Mouse (Mus musculus): ENCODE data around the gene Ovca2. TPM values are rescaled to one million over a fixed set of nuclear protein-coding genes. Genes with fewer than 3 reads are reported as not detected.

The Ovca2 gene
- polyA plus RNA-seq, 1 experiment = 20.8 TPM

DNA sequence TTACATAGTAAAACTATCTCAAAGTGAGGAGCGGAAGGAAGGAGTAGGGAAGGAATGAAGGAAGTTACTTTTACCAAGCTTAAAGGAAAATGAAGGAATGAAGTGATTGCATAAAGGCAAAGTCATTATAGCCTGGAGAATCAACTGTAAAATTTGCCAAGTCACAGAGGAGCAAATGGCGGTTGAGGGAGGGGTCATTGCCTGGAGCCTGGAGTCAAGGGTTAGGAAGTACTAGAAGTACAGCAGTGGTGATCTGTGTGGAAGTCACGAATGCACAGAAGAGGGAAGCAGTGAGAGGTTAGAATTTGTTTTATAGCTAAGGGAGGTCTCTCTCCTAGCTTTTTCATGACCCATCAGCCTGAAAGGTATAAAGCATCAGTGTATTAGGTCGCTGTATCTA lies 47.3 kb downstream of the Ovca2 start:
- Histone ChIP-seq H3K4me1 (ENCODE audit: control insufficient read depth, insufficient read depth, low read length) (no peaks in the 10 kb centered on the region), H3K27ac (ENCODE audit: control insufficient read depth, insufficient read depth, low read depth, low read length, poor library complexity) (no peak overlapping the region), H3K4me3 (replicated peaks; ENCODE audit: control insufficient read depth, low read depth, low read length) (no peak overlapping the region)
- 50% methylated on average over 4 of the region's 4 CpGs for WGBS
- TF ChIP-seq POLR2A (IDR thresholded peaks at IDR 0.05; ENCODE audit: borderline replicate concordance, control insufficient read depth, low read depth, low read length) (no peak), CTCF (IDR thresholded peaks at IDR 0.05; ENCODE audit: control insufficient read depth, insufficient read depth, low read length) (no peak)

DNA sequence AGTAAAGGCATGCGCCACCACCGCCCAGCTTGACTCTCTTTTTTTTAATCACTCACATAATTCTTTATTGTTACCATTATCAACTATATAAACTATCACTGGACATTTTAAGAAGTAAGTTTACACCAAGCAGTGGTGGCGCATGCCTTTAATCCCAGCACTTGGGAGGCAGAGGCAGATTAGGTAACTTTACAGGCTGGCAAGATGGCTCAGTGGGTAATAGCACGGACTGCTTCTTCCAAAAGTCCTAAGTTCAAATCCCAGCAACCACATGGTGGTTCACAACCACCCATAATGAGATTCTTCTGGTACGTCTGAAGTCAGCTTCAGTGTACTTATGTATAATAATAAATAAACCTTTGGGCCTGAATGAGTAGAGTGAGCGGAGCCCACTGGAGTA lies 49.2 kb downstream of the Ovca2 start:
- 94% methylated on average over 6 of the region's 6 CpGs for WGBS
- Histone ChIP-seq H3K4me3 (replicated peaks; ENCODE audit: control insufficient read depth, low read depth, low read length) (no peak overlapping the region), H3K27ac (ENCODE audit: control insufficient read depth, insufficient read depth, low read depth, low read length, poor library complexity) (no peak overlapping the region), H3K4me1 (ENCODE audit: control insufficient read depth, insufficient read depth, low read length) (no peaks in the 10 kb centered on the region)
- TF ChIP-seq POLR2A (IDR thresholded peaks at IDR 0.05; ENCODE audit: borderline replicate concordance, control insufficient read depth, low read depth, low read length) (no peak), CTCF (IDR thresholded peaks at IDR 0.05; ENCODE audit: control insufficient read depth, insufficient read depth, low read length) (no peak)

DNA sequence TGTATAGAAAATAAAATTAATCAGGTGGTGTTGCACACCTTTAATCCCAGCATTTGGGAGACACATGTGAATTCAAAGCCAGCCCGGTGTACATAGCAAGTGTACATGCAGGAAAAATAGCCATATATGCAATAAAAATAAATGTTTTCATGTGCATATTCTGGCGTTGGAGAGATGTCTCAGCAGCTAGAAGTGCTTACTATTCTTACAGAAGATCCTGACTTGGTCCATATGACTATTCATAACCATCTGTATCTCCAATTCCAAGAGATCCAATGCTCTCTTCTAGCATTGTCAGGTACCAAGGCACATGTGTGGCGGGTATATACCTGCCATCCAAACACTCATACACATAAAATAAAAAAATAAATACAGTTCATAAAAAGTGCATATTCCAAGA lies 52.3 kb downstream of the Ovca2 start:
- TF ChIP-seq POLR2A (IDR thresholded peaks at IDR 0.05; ENCODE audit: borderline replicate concordance, control insufficient read depth, low read depth, low read length) (no peak), CTCF (IDR thresholded peaks at IDR 0.05; ENCODE audit: control insufficient read depth, insufficient read depth, low read length) (no peak)
- Histone ChIP-seq H3K4me1 (ENCODE audit: control insufficient read depth, insufficient read depth, low read length) (no peaks in the 10 kb centered on the region), H3K27ac (ENCODE audit: control insufficient read depth, insufficient read depth, low read depth, low read length, poor library complexity) (no peak overlapping the region), H3K4me3 (replicated peaks; ENCODE audit: control insufficient read depth, low read depth, low read length) (no peak overlapping the region)
- WGBS = 87% methylated on average over 3 of the region's 3 CpGs

Other genes starting within 250 kb of the Ovca2 start
- 0.36 TPM in 1 of 2 replicates, not detected in the other for gene Hic1, start 9.3 kb downstream of the Ovca2 start, polyA plus RNA-seq (2011; ENCODE audit: insufficient read depth, insufficient read length, low replicate concordance, missing spikeins)
- gene Dph1, start 12.4 kb upstream of the Ovca2 start, polyA plus RNA-seq (2011; ENCODE audit: insufficient read depth, insufficient read length, low replicate concordance, missing spikeins) = 3.5 and 5.9 TPM in 2 replicates
- 0.65 and 0.85 TPM in 2 replicates for gene Rtn4rl1, start 14.9 kb upstream of the Ovca2 start, polyA plus RNA-seq (2011; ENCODE audit: insufficient read depth, insufficient read length, low replicate concordance, missing spikeins)
- gene Rpa1, start 169.5 kb upstream of the Ovca2 start, polyA plus RNA-seq (2011; ENCODE audit: insufficient read depth, insufficient read length, low replicate concordance, missing spikeins) = 40.3 and 44.6 TPM in 2 replicates
- gene Smyd4, start 169.6 kb upstream of the Ovca2 start, polyA plus RNA-seq (2011; ENCODE audit: insufficient read depth, insufficient read length, low replicate concordance, missing spikeins) = 1.1 and 2.0 TPM in 2 replicates
- gene Serpinf1, start 243.9 kb upstream of the Ovca2 start, polyA plus RNA-seq (2011; ENCODE audit: insufficient read depth, insufficient read length, low replicate concordance, missing spikeins) = 16.7 and 18.3 TPM in 2 replicates